Mouse (Mus musculus) retina, embryonic 14.5 days (tissue): ENCODE data around the gene Olfr1513.
"Not testable (repeated sequence)": the region's sequence is repeated elsewhere in the genome, so short reads cannot be mapped to it uniquely, and the experiment has no call there.

Experiments
- DNase-seq: peaks from one replicate; pipeline ENCODE4 v3.0.0-alpha.2; 2015; ENCODE audit warnings: low spot score

Olfr1513 gene

DNA sequence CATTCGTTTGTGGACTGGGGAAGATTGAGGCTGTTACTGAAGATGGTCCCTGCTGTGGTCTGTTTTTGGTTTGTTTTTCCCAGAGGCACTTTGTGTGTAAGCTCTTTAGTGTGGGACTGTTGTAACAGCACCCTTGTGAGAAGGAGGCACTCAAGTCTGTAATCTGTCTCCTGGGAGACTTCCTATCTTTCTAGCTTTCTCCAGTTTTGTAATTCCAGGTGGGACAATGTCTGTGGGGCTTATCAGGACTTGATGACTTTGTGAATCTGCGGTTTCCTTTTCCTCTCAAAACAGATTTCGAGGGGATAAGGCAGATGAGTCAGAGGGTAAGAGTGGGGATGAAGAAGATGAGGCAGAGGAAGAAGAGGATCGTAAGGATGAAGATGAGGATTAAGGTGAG is at the start of gene Olfr1513:
Olfr1513 (minus strand) TSS at position 101 of the 400 bp plus-strand sequence.
- no peak for DNase-seq

DNA sequence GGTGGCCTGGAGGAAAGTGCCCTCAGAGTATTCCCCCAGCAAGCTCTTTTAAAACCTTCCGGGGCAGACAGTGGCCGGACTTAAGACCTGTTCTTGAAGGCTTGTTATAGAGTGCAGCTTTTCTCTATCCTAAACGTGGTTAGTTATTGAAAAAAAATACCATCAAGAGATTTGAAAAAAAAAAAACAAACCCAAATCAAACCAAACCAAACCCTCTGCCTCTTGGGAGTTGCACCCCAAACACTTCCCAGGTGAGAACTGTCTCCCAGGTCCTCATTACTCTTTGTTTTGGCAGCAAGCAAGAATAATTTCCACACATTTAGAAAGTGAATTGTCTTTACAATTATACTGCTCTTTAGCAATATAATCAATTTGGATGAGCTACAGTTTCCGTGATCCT is 41.1 kb upstream of the Olfr1513 start, which contains the start of gene Olfr1511:
Olfr1511 (minus strand) TSS at position 101 of the 400 bp plus-strand sequence.
- no peak for DNase-seq

DNA sequence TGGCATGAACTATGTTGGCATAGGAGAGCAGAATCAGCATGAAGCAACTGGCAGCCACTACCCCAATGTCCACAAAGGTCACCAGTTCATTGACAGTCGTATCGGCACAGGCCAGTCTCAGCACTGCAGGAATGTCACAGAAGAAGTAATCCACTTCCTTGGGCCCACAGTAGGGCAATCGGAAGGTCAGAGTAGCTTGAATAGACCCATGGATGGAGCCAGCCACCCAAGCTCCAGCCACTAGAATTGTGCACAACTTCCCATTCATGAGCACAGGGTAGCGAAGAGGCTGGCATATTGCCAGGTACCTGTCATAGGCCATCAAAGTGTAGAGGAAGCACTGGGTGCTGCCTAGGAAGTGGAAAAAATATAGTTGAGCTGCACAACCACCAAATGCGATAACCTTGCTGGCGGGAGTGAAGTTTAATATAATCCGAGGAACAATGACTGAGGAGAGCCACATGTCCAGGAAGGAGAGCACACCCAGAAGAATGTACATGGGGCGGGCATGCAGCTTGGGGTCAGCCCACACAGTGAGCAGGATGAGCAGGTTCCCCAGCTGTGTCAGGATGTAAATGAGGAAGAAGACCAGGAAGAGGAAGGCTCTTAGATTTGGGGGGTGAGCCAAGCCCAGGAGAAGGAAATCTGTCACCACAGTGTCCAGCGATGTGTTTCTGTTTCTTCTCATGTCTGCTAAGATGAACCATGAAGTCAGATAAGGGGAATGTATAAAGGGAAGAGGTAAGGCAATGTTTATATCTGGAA is 34.1 kb upstream of the Olfr1513 start:
- DNase-seq: not testable (repeated sequence)

DNA sequence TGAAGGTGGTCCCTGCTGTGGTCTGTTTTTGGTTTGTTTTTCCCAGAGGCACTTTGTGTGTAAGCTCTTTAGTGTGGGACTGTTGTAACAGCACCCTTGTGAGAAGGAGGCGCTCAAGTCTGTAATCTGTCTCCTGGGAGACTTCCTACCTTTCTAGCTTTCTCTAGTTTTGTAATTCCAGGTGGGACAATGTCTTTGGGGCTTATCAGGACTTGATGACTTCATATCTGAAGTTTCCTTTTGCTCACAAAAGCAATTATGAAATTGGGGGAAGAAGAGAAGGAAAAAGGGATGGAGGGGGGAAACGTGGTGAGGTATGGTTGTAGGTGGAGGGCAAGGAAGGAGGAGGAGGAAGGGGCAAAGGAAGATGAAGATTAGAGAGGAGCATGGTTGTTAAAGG is 22.9 kb upstream of the Olfr1513 start, which contains the start of gene Olfr1512:
Olfr1512 (minus strand) TSS at position 101 of the 400 bp plus-strand sequence.
- DNase-seq: no peak

DNA sequence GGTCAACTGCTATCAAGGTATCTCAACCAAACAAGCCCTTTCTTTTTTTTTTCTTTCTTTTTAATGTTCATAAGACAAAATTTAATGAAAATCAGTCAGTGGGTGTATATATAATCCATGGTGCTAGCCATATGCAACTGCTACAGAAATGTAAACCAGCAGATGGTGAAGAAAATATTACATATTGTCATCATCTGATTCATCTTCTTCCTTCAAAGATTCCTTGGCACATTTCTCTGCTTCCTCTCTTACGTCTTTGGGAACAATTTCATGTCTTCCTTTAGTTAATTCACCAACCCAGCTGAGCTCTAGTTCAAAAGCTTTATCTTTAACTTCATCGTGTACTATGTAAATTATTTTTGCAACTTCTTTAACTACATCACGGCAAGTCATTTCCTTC is 12.5 kb upstream of the Olfr1513 start:
- no peak for DNase-seq

DNA sequence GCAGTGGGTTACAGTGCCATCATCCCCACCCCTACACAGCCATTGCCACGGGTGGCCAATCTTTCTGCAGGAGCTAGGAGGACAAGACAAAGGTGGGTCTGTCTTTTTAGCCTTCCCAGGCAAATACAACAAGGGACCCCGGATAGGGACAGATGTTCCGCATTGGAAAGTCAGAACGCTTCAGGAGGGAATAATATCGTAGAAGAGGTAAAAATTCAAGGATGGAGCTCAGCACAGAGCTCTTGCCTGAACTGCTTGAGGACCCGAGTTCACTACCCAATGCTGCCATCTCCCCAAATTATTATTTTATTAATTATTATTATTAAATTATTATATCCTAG is 16.7 kb downstream of the Olfr1513 start:
- no peak for DNase-seq

DNA sequence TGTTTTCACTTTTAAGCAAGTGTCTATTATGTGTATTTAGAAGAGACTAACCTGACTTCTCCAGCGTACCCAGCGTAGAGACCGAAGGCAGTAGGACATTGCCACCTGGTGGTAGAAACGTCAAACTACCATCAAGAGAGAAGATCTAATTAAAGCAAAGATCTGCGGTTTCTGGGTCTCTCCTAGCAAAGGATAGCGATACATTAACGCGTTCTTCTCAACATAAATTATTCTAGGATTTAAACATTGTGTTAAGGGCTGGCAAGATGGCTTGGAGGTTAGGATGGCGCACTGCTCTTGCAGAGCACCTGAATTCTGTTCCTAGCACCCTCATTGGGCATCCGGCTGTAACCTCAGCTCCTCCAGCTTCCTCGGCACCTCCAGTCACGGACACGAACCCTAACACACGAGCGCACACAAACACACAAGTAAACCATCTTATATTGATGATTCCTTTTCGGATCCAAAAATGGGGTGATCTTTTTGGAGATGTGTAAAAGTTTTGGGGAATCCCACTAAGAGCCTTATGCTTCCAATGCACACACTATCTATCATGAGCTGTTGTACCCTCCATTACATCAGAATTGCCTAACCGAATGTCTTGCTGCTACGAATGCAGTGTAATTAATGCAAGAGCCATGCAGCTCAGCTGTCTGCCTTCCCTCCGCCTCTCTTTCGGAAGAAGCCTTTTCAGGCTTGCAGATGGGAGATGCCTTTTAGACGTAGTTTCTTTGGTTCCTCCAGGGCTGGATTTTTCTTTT is 17.3 kb downstream of the Olfr1513 start:
- peak; percentile 91 for DNase-seq

DNA sequence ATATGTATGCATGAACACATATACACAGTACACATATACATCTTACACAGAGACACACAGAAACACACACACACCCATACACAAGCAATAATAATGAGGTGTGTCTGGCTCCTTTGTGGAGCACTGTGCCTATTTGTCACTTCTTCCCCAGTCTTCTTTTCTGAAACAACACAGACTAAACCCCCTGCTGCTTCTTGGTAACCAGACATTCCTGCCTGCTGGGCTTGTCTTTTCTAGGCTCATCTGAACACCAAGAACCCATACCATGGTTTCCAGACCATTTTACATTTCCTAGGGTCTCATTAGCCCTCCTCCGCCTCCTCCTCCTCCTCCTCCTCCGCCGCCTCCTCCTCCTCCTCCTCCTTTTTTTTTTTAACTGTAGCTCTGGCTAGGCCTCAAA is 24.0 kb downstream of the Olfr1513 start:
- DNase-seq: no peak

DNA sequence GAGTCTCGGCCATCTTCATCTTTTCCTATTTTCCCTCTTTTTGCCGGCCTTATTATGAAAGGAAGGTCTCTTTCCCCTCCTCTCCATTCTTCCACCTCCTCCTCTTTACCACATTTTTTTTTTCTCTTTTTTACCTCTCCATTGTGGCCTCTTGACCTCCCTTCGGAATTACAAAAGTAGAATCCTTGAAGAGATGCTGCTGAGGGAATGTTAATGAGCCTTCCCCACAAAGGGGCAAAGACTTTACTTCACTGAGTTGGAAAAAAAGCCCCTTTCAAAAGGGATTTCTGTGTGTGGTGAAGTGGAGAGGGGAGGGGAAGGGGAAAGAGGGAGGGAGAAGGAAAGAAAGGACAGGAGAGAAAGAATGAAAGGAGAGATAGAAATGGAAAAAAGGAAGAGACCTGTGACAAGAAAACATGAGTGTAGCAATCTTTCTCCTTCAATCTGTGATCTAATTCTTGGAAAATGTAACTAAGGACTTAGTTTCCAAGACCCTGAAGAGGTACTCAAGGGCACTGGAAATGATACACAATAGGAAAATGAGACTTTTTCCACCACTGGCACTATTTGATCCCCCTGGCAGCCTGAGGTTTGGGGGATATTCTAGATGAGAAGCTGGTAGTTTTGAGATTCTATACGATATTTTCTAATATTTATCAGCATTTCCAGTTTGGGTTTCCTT is 25.0 kb downstream of the Olfr1513 start:
- DNase-seq: peak; percentile 33

DNA sequence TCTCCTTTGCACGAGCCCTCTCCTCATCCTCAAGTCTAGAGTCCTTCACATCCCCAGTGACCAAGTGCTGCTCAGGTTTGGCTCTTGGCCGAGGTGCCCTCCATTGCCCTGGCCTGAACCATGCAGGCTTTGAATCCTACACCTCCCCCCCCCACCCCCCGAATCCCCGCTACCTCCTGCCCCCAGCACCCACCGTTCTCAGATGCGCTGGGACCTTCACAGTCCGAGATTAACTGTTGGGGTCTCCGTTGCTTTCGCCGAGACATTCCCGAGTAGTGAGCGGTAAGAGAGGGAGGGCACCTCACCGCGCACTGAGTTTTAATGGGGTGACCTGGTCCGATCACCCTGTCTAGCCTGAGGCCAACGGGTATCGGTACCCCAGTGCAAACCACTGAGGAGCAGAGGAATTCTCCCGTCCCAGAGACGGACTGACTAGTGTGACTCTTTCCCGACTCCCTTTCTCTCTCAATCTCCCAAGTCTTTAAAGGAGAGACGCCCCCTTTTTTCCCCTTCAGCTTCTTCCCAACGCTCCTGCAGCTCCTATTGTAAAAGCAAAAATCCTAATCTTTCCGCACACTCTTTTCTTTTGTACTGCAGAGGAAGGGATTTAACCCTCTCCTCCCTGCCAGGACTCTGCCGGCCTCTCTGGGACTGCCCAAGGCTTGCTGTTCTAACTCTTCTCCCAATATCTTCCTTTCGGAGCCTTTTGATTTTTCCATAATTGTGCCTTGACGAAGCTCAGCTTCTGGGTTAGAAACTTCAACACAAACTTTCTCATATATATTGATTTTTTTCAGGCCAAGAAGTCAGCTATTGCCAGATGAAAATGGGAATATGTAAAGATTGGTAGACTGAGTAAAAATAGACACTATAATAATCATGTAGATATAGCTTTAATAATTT is 28.0 kb downstream of the Olfr1513 start, which contains the start of gene Sall2:
Sall2 (minus strand) TSS at position 853 of the 903 bp plus-strand sequence.
- no peak for DNase-seq

DNA sequence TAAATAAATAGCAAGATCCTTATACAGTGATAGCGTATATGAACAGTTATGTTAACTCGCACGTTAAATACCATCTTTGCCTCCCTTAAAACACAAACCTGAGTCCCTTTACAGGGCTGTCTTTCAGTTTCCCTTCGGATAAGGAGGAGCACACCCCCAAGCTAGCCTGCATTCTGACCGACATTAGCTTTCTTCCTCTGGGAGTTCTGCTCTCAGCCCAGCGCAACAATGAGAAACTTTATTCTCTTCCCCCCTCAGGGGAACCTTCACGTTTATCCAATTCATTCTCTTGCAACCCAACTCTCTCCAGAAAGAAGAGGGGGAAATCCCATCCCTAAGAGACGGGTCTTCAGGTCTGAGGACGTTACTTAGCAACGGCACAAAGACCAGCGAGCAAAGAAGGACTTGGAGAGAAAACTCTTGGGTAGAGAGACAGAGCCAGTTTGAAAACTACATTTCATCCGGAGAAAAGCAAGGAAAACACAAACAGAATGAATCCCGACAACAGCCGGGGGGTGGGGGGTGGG is 28.8 kb downstream of the Olfr1513 start:
- no peak for DNase-seq

DNA sequence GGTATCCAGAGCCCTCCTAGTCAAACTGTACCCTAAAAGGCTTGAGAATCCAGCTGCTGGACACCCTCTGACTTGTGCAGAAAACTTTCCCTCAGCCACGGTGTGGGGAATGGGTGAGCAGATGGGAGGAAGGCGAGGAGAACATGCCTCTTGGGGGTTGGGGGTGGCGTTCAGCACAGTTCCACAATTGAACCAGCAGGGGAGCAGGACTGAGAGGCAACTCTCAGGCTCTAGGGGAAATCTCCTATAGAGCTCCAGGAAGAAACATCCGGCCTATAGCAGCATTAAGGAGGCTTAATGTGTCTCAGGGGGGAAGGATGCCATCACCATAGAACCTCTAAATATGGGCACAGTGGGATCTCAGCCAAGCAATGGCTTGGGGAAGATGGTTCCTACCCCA is 30.3 kb downstream of the Olfr1513 start:
- peak; percentile 71 for DNase-seq

DNA sequence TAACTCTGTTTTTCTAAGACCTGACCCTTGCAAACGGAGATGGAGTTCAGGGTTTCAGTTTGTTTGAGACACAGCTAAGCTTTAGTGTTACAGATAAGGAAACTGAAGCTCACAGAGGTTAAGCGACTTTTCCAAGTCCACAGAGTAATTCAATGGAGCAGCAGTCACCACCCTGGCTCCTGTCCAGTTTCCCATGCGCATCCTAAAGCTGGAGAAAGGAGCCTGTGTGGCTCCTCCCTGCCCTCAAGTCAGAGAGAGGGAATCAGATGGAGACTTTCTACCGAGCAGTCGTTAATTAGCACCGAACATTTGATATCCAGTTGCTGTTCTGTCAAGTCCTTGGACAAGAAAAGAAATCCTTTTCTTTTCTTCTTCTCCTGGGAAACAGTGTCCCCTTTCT is 36.8 kb downstream of the Olfr1513 start:
- DNase-seq: no peak

DNA sequence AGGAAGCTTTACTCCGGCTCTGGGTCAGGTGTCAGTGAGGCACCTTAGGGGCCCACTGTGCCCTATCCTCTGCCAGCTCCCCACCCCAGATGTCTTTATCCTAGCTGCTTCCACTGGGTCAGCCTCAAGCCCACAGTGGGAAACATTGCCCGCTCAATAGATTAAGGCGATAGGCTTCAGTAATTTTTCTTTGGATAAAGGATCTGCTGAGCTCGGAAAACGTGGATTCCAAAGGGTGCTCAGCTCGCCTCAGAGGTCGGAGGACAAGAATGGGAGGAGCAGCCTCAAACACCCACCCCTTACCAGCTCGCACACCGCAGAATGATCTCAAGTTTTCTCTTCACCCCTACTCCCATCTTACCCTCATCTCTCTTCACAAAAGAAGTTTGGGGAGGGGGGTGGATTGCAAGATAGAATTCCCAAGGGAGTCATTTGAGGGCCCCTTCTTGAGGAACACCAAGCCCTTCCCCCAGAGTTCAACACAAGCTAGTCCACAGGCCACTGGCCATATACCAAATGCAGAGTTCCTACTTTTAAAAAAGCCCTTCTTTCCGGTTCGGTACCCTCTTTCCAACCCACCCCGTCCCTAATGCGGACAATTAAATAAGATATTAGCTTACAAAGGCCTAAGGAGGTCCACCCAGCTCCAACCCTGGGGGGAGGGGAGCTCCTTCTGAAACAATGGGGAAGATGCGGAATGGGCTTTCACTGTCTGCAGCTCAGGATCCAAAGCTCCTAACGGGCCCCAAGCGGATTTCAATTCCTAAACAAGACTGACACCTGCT is 39.6 kb downstream of the Olfr1513 start:
- DNase-seq: peak; percentile 69

DNA sequence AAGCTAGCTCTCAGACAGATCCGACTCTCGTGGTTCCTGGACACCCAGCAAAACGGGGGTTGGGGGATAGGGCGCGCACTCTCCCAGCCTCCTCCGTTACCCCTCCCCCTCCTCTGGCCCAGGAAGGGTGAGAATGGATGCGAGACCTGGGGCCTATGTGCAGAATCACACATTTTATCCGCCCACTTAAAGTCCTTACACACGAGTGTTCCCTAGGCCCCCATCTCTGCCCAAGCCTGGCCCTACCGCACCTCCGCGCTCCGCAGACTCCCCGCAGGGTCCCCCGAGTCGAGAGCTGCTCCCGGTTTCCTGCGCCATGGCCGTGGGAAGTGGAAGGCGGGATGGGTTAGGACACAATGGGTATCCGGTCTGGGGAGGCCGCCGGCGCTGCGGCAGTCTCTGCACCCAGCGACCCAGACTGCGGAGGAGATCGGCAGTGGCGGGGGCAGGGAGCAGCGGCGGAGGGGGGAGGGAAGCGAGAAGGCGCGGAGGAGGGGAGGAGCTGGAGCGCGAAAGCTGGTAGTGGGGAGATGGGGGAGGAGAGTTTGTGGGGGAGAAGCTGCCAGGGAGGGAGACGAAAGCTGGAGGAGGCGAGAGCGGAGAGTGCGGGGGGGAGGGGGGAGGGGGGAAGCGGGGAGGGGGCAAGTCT is 40.3 kb downstream of the Olfr1513 start:
- peak; percentile 77 for DNase-seq

DNA sequence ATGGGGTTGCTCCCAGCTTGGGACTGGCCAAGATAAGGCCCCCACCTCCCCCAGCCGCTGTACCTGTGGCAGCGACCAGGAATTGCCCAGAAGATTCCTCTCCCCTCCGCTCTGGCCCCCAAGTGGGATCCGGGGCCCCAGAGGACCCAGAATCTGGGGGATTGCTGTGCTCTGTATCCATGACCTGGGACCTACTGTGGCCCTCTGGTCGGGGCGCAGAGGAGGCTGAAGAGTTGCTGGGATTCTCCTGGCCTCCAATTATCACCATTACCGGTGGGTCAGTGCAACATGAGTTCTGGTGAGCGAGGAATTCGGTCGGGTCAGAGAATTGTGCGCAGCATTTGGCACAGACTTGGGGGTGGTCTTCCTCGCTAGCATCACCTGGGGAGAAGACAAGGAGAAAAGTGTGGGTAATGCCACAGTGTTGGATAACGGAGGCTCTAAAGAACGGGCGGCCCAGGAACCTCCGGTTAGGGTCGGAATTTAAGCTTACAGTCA is 40.9 kb downstream of the Olfr1513 start:
- no peak for DNase-seq

DNA sequence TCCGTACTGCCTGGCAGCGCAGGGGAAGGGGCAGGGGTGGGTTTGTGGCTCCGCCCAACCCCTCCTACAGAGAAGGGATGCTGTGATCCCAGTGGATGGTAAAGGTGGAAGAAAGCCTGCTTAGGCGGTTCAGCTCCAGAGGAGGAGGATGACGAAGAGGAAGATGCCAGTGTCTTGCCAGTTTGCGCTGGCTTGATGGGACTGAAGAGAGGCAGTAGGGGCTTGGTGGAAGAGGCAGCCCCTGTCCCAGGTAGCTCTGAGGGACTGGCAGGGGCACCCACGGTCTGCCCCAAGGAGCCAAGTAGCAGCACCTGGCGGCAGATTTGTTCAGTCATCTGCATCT is 41.4 kb downstream of the Olfr1513 start:
- DNase-seq: no peak

DNA sequence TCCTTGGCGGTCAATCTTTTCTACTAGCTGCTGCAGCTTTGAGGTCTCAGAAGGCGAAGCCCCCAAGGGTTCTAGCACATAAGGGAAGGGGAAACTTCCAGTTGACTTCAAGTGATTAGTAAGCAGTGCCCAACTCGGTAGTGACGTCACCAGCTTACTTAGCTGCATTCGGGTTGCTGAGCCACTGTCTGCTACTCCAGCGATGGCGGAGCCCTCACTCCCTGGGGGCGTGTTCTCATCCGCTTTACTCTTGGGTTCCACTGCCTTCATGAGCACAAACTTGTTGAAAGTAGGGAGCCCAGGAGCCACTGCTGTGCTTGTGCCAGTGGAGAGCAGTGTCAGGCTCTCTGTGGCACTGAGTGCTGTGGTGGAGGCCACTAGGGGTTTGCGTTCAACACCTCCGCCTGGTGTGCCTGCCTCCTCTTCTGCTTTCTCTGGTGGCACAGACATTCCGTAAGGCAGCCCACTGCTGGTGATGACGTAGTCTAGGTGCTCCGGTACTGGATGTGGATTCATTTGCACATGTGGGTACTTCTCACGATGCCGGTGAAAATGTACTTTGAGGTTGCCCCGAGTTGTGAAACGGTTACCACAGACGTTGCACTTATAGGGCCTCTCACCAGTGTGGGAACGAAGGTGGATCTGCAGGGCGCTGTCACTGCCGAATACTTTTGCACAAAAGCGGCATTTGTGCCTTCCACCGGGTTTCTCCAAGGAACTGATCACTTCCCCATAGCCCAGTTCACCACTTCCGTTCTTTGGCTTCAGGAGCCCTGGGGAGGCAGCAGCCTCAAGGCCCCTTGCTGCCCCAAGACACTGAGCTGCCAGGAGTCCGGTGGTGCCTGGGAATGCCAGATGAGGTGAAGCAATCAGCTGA is 42.0 kb downstream of the Olfr1513 start:
- no peak for DNase-seq

DNA sequence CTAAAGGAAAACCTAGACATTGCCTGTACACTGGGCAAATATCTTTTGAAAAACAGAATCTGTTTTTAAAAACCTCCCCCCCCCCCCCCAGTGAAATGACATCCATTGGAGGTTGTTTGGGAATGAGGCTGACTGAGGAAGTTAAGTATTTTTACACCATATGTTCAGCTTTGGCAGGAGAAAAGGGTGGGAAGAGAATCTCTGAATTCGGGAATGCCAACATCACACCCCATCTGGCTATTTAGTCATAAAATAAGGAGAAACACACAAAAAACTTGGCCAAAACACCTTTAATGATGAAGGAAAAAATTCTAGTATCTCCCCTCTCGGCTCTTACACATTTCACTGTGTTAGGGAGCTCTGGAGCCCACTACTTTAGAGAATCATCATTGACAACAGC is 45.3 kb downstream of the Olfr1513 start:
- no peak for DNase-seq
